Mouse (Mus musculus): Measurements from ENCODE around the gene Opn5. TPM values are rescaled to one million over a fixed set of nuclear protein-coding genes. Genes with fewer than 3 reads are reported as not detected.
A peak's percentile ranks its signal among the peaks of the same experiment; 100 is the strongest.

Gene Opn5
- polyA plus RNA-seq (2015; fragmentation: Nextera tagmentation; extraction: Ambion mirVana): not detected in 2 replicates

GRCm38 (mm10) chr17:42611295-42611694, at the start of gene Opn5:
Gene Opn5 (minus strand): TSS chr17:42611395.
- TF ChIP-seq CTCF (IDR thresholded peaks at IDR 0.05; ENCODE audit: low read depth): no peak
- no peak for TF ChIP-seq EP300 (optimal IDR thresholded peaks at IDR 0.05)
- no peaks in the 10 kb centered on the region for H3K36me3 ChIP-seq (ENCODE audit: control insufficient read depth, insufficient read depth, low read length)
- H3K9ac ChIP-seq (ENCODE audit: low read length): no peak within 1 kb of the TSS

DNA sequence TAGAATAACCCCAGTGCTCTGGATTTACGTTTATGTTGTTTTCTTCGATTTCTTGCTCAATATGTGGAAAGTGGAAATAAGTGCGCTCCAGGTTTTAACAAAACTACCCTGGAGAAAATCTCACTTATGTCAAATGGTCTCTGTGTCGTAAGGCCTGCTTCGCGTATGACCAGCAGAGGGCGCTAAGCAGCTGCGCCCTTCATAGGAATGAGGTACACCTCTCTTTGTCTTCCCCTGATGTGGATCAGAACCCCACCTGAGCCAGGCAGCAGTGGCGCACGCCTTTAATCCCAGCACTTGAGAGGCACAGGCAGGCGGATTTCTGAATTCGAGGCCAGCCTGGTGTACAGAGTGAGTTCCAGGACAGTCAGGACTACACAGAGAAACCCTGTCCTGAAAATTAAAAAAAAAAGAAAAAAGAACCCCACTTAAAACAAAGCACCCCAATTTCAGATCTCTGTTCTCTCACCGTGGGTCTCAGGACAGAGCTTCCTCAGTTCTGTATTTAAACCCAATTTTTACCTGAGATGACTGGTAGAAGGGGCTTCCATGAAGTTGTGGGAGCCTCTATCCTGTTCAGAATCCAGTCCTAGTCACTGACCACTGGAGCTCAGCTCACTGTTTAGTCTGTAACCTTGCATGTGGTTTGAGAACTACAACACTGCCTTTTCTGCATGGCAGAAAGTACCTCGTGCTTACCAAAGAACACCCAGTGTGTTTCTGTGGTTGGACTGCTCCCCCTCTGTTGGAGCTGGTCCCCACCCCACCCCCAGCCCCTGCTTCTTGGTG, 47.6 kb upstream of the Opn5 start:
- peak; percentile 62 for DNase-seq (ENCODE audit: low spot score)
- Histone ChIP-seq H3K27ac (replicated peaks) (no peak overlapping the region), H3K4me2 (replicated peaks; ENCODE audit: low read depth) (no peak overlapping the region), H3K4me1 (replicated peaks; ENCODE audit: control insufficient read depth, insufficient read depth) (no peaks in the 10 kb centered on the region), H3K27me3 (ENCODE audit: control insufficient read depth, insufficient read depth, low read length) (no peaks in the 10 kb centered on the region), H3K36me3 (ENCODE audit: control insufficient read depth, insufficient read depth, low read length) (no peaks in the 10 kb centered on the region), H3K4me3 (ENCODE audit: low read depth, low read length) (no peak overlapping the region), H3K9me3 (ENCODE audit: control insufficient read depth, low read length) (no peaks in the 10 kb centered on the region), H3K9ac (ENCODE audit: low read length) (no peak overlapping the region)
- 21% methylated on average over 14 of the region's 14 CpGs for WGBS
- no peak; the same call in 1 of the 2 replicates for ATAC-seq (ENCODE audit: low FRiP score, low TSS enrichment)
- TF ChIP-seq EP300 (optimal IDR thresholded peaks at IDR 0.05) (no peak), CTCF (IDR thresholded peaks at IDR 0.05; ENCODE audit: low read depth) (peak; percentile 94)

More at GRCm38 (mm10) chr17:42611295-42611694, at the start of gene Opn5:
- Histone ChIP-seq H3K9me3 (ENCODE audit: control insufficient read depth, low read length) (no peaks in the 10 kb centered on the region), H3K4me3 (ENCODE audit: low read depth, low read length) (no peak within 1 kb of the TSS), H3K4me2 (replicated peaks; ENCODE audit: low read depth) (no peak within 1 kb of the TSS), H3K27me3 (ENCODE audit: control insufficient read depth, insufficient read depth, low read length) (no peaks in the 10 kb centered on the region), H3K4me1 (replicated peaks; ENCODE audit: control insufficient read depth, insufficient read depth) (no peaks in the 10 kb centered on the region), H3K27ac (replicated peaks) (no peak within 1 kb of the TSS)
- DNase-seq (ENCODE audit: low spot score): no peak
- WGBS: 78% methylated on average over 8 of the region's 8 CpGs
- no peak for ATAC-seq (ENCODE audit: low FRiP score, low TSS enrichment)

DNA sequence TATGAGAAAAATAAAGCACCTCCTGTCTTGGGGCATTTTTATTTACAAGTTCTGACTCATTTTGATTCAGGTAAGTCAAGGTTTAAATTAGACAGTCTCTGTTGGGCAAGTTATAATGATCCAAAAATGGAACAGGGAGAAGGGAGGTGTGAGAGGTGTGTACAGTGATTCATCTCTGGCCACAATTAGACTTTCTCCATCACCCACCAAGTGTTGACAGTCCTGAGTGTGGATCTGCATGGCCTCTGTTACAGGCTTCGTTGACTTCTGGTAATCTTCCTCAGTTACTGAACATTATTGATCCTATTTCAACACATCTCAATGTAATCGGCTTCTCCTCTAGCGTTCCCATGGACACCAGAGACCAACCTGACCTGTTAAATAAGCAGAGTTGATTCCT, 32.2 kb upstream of the Opn5 start:
- Histone ChIP-seq H3K4me2 (replicated peaks; ENCODE audit: low read depth) (no peak overlapping the region), H3K4me1 (replicated peaks; ENCODE audit: control insufficient read depth, insufficient read depth) (no peaks in the 10 kb centered on the region), H3K9me3 (ENCODE audit: control insufficient read depth, low read length) (no peaks in the 10 kb centered on the region), H3K4me3 (ENCODE audit: low read depth, low read length) (no peak overlapping the region), H3K36me3 (ENCODE audit: control insufficient read depth, insufficient read depth, low read length) (no peaks in the 10 kb centered on the region), H3K27me3 (ENCODE audit: control insufficient read depth, insufficient read depth, low read length) (no peaks in the 10 kb centered on the region), H3K9ac (ENCODE audit: low read length) (no peak overlapping the region), H3K27ac (replicated peaks) (no peak overlapping the region)
- TF ChIP-seq EP300 (optimal IDR thresholded peaks at IDR 0.05): no peak
- no peak for TF ChIP-seq CTCF (IDR thresholded peaks at IDR 0.05; ENCODE audit: low read depth)
- DNase-seq (ENCODE audit: low spot score) (no peak), ATAC-seq (ENCODE audit: low FRiP score, low TSS enrichment) (no peak)
- WGBS: 70% methylated on average over 3 of the region's 3 CpGs

DNA sequence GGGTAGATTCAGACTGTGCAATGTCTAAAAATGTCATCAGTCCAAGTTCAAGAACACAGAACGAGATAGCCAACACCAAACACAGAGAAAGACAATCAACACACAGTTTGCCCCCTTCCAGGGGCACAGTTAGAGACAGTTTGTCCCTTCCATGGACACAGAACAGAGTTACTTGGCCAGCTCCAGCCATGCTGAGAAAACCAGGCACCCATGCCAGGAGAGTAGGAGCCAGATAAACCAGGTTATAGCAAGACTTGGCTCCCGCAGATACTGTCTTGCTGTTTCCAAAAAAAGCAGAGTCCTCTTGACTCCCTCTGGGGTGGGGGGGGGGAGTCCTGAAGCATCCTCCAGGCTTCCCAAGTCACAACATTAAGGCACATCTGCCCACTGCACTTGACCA, 19.0 kb upstream of the Opn5 start:
- Histone ChIP-seq H3K27me3 (ENCODE audit: control insufficient read depth, insufficient read depth, low read length) (no peaks in the 10 kb centered on the region), H3K4me3 (ENCODE audit: low read depth, low read length) (no peak overlapping the region), H3K36me3 (ENCODE audit: control insufficient read depth, insufficient read depth, low read length) (no peaks in the 10 kb centered on the region), H3K27ac (replicated peaks) (no peak overlapping the region), H3K4me2 (replicated peaks; ENCODE audit: low read depth) (no peak overlapping the region), H3K9ac (ENCODE audit: low read length) (no peak overlapping the region), H3K9me3 (ENCODE audit: control insufficient read depth, low read length) (no peaks in the 10 kb centered on the region), H3K4me1 (replicated peaks; ENCODE audit: control insufficient read depth, insufficient read depth) (no peaks in the 10 kb centered on the region)
- TF ChIP-seq CTCF (IDR thresholded peaks at IDR 0.05; ENCODE audit: low read depth): no peak
- TF ChIP-seq EP300 (optimal IDR thresholded peaks at IDR 0.05): no peak
- no peak for DNase-seq (ENCODE audit: low spot score)
- ATAC-seq (ENCODE audit: low FRiP score, low TSS enrichment): no peak
- WGBS: 85% methylated on average over 2 of the region's 2 CpGs

GRCm38 (mm10) chr17:42613043-42613737, 2.0 kb upstream of the Opn5 start:
- H3K9ac ChIP-seq (ENCODE audit: low read length): no peak overlapping the region
- 35% methylated on average over 6 of the region's 6 CpGs for WGBS
- DNase-seq (ENCODE audit: low spot score): no peak
- peak; percentile 82 for TF ChIP-seq CTCF (IDR thresholded peaks at IDR 0.05; ENCODE audit: low read depth)
- no peak for TF ChIP-seq EP300 (optimal IDR thresholded peaks at IDR 0.05)
- no peaks in the 10 kb centered on the region for H3K27me3 ChIP-seq (ENCODE audit: control insufficient read depth, insufficient read depth, low read length)
- H3K9me3 ChIP-seq (ENCODE audit: control insufficient read depth, low read length): no peaks in the 10 kb centered on the region
- no peaks in the 10 kb centered on the region for H3K36me3 ChIP-seq (ENCODE audit: control insufficient read depth, insufficient read depth, low read length)
- no peak overlapping the region for H3K27ac ChIP-seq (replicated peaks)
- no peaks in the 10 kb centered on the region for H3K4me1 ChIP-seq (replicated peaks; ENCODE audit: control insufficient read depth, insufficient read depth)
- H3K4me3 ChIP-seq (ENCODE audit: low read depth, low read length): no peak overlapping the region
- no peak for ATAC-seq (ENCODE audit: low FRiP score, low TSS enrichment)
- H3K4me2 ChIP-seq (replicated peaks; ENCODE audit: low read depth): no peak overlapping the region

GRCm38 (mm10) chr17:42608270-42608669, 2.9 kb downstream of the Opn5 start:
- TF ChIP-seq EP300 (optimal IDR thresholded peaks at IDR 0.05) (no peak), CTCF (IDR thresholded peaks at IDR 0.05; ENCODE audit: low read depth) (no peak)
- no peak for ATAC-seq (ENCODE audit: low FRiP score, low TSS enrichment)
- Histone ChIP-seq H3K27ac (replicated peaks) (no peak overlapping the region), H3K4me1 (replicated peaks; ENCODE audit: control insufficient read depth, insufficient read depth) (no peaks in the 10 kb centered on the region), H3K9ac (ENCODE audit: low read length) (no peak overlapping the region), H3K4me3 (ENCODE audit: low read depth, low read length) (no peak overlapping the region), H3K36me3 (ENCODE audit: control insufficient read depth, insufficient read depth, low read length) (no peaks in the 10 kb centered on the region), H3K27me3 (ENCODE audit: control insufficient read depth, insufficient read depth, low read length) (no peaks in the 10 kb centered on the region), H3K4me2 (replicated peaks; ENCODE audit: low read depth) (no peak overlapping the region), H3K9me3 (ENCODE audit: control insufficient read depth, low read length) (no peaks in the 10 kb centered on the region)
- 56% methylated on average over 3 of the region's 3 CpGs for WGBS
- DNase-seq (ENCODE audit: low spot score): no peak
